Mouse (Mus musculus) brain, embryonic 14.5 days (tissue): ENCODE results near the gene Tbc1d5. TPM values are rescaled to one million over a fixed set of nuclear protein-coding genes. Genes with fewer than 3 reads are reported as not detected.

Experiments used
- DNase-seq: peaks from one replicate; pipeline ENCODE4 v3.0.0-alpha.2; 2011; ENCODE audit warnings: low read depth
- CTCF ChIP-seq: fragments of 200-500 bp; IDR thresholded peaks from 2 replicates; pipeline ENCODE4 v1.5.1; 2012; ENCODE audit warnings: inconsistent platforms, mild to moderate bottlenecking, moderate library complexity, borderline replicate concordance; ENCODE audit not compliant: insufficient read depth, insufficient read length; ENCODE audit errors: extremely low read depth
- POLR2A ChIP-seq: fragments of 200-500 bp; IDR thresholded peaks from 2 replicates; pipeline ENCODE4 v1.6.1; 2012; ENCODE audit warnings: mild to moderate bottlenecking, inconsistent platforms, borderline replicate concordance; ENCODE audit not compliant: poor library complexity, insufficient read depth, insufficient read length, severe bottlenecking; ENCODE audit errors: extremely low read depth
- polyA plus RNA-seq: library from polyadenylated mRNA; depleted of rRNA; stranded (reverse); fragments of >200 nt; gene quantifications from 2 replicates; pipeline ENCODE4 v1.2.3, GENCODE M21; 2012

Gene Tbc1d5
- polyA plus RNA-seq, 1 experiment = 11.0 TPM

DNA sequence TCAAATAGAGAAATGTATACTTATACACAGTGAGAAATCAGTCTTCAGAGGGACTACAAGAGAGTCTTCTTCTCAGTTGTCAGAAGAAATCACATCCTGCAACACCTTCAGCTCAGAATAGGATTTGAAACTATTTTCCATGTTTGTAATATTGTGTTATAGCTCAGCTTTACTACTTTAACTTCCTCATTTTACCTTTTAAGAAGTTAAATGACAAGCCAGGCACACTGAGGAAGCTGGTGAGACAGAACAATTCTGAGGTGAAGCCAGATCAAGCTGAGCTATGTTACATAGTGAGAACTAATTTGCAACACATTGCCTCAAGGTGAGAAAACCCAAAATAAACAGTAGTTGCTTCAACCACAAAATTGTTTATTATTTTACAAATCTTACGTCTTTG, 135.3 kb downstream of the Tbc1d5 start:
- TF ChIP-seq POLR2A (no peak), CTCF (no peak)
- no peak for DNase-seq

DNA sequence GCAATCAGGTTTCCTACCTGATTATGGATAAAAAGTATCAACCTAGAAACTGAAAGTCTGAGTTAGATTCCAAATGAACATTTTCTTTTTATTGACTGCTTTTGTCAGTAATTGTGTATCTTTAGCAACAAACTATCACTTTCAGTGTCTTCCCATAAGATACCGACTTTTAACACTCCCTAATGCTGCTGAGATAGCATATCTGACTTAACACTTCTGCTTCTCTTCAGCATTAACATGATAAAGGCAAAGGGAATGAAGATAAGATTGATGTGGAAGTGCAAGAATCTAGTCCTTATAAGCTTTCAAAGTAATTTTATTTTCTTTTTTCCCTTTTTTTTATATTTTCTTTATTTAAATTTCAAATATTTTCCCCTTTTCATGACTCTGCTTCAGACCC, 138.3 kb downstream of the Tbc1d5 start:
- TF ChIP-seq CTCF (no peak), POLR2A (no peak)
- DNase-seq = no peak

DNA sequence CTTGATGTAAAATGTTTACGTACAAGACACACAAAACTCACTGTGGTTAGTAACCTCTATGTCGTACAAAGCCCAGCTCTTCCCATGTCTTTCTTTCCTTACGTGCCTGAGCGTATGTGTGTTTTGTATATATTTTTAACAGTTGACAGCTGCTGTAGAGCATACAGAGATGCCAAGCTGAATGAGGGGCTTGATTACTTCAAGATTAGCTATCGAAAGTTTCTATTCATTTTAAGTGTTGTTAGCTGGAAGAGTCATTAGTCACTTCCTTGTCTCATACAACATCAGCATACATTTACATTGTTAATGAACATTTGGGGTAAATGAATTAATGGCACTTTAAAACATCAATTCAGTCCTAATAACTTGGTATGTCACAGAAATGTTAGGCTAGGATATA, 155.9 kb downstream of the Tbc1d5 start:
- TF ChIP-seq POLR2A = no peak
- TF ChIP-seq CTCF = no peak
- DNase-seq = peak; percentile 59

DNA sequence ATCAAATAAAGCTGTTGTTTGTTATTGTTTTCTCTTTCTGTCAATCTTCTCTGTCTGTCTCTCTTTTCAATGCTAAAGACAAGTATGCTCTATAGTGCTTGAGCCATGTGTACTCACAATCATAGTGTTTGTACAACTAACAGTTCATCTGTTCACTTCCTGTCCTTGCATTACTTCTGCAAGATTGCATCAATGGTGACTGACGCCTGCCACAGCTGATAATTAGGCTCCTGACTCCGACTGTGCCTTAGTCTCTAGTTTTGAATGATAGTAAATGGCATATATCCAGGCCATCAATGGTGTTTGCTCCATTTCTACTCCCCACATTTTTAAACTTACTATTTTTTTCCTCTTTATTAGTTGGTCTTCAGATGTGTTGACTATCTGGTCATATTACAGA, 162.8 kb downstream of the Tbc1d5 start:
- DNase-seq = no peak
- no peak for TF ChIP-seq CTCF
- no peak for TF ChIP-seq POLR2A

DNA sequence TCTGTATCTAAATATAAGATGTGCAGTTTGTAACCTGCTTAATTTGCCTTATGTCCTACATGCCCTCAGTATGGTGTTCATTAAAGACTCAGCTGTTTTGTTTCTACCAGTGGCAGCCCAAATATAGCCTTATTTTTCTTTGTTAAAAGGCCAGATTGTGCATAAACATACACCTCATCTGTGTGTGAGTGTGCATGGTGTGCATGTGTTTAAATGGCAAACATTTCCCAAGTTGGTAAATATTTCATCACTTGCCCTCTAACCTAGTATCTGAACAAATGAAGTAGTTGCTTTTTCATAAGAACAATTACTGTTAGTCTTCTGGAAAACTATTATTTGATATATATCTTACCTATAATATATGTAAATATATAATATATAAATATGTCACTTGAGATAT, 165.2 kb downstream of the Tbc1d5 start:
- TF ChIP-seq CTCF (no peak), POLR2A (no peak)
- DNase-seq = no peak

DNA sequence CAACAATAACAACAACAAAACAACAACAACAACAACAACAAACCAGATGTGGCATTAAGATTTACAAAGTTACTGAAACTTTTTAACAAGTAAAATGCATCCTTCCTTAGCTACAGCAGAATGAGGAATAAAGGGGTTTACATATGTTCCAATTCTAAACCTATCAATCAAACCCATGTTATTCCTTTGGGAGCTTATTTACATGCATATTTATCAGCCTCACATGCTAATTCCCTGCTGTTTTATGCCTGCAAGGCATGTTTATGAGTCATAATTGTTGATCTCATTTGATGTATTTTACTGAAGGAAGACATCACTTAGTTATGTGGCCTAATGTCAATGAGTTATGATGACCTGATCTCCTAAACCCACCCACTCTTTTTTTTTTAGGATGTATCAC, 176.0 kb downstream of the Tbc1d5 start:
- DNase-seq = peak; percentile 51
- TF ChIP-seq POLR2A (no peak), CTCF (no peak)

DNA sequence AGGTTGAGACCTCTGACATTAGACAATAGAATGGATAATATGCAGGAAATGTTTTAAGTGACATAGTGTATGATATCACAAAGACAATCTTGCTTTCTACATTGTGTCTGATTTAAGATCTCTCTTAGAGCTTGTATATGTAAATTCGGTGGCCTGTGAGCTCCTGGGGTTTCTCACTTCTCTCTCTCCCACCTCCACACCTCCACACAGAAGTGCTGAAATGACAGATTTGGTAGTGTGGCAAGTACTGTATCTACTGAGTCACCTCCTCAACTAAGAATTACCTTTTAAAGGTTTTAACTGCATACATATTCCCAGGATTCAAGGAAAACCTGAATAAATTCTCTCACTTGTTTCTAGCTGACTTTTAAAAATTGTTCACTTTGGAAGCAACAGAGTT, 180.9 kb downstream of the Tbc1d5 start:
- no peak for DNase-seq
- no peak for TF ChIP-seq POLR2A
- TF ChIP-seq CTCF = no peak

DNA sequence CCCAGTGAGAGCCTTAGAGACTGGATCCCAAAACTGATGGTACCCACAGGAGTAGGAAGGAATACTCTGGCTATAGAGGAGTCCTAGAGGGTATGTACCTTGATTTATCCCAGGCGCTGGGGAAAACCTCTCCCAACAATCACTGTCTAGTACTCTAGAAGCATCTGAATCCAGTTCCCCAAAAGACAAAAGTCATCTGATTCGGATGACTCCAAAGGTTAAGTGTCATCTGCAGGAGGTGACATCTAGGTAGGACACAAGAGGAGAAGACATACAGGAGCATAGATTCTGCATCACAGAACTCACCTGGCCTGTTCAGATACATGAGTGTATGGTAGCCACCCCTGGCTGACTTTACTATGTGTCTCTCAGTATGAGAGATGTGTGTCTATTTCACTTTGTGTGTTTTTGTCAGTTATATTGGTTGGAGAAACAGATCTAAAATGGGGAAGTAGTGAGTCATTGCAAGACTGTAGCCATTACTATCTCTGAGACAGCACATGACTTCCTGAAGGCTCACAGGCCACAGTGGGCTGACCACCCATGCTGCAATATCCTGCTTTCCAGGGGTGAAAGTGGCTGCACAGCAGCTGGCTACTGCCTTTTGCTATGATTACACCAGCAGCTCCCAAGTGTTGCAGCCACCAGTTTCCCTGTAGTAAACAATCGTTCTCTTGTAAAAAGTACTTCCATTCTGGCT, 185.7 kb downstream of the Tbc1d5 start:
- no peak for DNase-seq

DNA sequence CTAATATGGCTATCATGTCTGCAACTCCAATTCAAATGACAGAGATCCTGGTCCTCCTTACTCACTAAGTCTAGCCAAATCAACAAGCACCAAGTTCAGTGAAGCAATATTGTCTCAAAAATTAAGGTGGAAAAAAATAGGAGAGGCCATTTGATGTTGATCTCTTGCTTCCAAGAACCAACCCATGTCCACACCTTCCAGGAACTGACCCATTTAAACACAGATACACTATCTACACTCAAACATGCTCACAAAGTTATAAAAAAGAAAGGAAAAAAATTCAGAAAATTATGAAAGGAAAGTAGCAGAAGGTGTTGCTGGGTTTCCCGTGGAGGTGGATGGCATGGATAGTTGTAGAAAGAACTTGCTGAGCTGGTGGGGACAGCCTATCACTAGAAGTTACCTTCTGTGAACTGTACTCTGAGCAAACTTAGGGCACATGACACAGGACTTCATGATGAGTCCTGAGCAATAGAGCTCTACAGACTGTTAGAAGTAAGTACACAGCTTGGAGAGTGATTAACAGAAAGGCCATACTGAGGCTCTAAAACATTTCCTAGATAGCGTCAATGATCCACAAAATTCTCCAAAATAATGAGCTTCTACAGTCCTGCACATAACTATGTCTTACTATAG, 188.3 kb downstream of the Tbc1d5 start:
- no peak for DNase-seq
- TF ChIP-seq POLR2A (no peak), CTCF (no peak)

More for the DNA sequence above, 185.7 kb downstream of the Tbc1d5 start:
- TF ChIP-seq POLR2A (no peak), CTCF (no peak)

DNA sequence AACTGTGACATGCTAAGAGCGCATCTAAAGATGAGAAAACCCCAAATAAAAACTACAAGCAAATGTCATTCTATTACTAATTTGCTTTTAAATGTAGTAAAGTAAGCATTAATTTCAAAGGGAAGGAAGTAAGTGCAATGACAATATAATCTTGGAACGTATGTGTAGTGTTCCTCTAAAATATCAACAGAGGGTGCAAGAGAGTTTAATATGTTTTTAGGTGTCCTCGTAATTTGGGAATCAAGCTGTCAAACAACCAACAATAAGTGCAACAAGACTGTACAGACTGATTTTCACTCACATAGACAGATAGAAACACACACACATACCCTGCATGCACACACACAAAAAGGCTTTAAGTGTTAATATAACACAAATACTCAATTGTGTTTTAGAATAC, 191.2 kb downstream of the Tbc1d5 start:
- peak; percentile 60 for DNase-seq

DNA sequence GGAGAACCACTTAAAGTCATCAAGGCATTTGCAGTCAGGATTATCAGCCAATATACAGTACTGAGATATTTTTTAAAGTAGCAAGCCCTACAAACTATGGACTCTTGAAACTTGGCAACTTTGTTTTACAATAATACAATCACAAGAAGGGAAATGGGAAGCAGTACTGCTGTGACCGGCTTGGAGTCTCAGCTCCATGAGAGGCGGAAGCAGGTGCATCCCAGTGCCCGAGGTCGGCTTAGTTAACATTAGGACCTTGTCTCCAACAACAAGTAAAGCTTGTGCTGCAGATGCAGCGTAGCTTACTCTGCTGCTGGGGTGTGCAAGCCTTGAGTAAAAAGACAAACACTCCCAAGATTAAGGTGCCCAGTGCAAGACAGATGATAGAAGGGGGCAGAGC, 197.2 kb downstream of the Tbc1d5 start:
- no peak for DNase-seq
- TF ChIP-seq POLR2A (no peak), CTCF (no peak)

More for the DNA sequence above, 191.2 kb downstream of the Tbc1d5 start:
- TF ChIP-seq POLR2A = no peak
- TF ChIP-seq CTCF = no peak

DNA sequence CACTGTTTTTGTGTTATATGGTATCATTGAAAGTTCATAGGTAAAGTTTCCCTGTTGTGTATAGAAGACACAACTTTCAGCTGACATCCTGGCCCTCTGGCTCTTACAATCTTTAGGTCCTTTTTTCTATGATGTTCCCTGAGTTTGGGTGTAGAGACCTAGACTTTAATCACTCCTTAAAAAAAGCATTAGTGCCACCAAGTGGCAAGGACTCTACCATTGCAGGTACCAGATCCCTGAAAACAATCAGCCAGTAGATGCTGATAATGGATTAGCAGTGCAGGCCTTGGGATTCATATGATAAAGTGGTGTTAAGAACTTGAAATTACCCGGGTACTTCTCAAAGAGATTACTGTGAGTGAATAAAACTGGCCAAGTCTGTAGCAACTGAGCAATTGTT, 207.0 kb downstream of the Tbc1d5 start:
- DNase-seq = peak; percentile 44

DNA sequence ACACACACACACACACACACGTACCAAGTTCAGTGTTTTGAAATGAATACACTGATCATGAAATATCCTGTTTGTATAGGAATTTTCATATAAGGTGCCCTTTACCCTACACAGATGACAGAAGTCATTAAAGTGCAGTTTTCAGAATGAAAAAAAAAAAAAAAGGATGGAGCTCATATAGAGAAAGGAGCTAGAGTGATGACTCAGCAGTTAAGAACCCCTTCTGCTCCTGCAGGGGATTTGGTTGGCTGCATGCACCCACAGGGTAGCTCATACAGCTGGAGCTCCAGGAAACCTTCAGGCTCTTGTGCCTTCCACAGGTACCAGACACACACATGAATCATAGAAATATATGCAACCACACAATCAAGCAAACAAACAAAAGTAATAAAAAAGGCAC, 213.0 kb downstream of the Tbc1d5 start:
- no peak for TF ChIP-seq CTCF
- no peak for TF ChIP-seq POLR2A
- no peak for DNase-seq

More for the DNA sequence above, 207.0 kb downstream of the Tbc1d5 start:
- TF ChIP-seq CTCF = peak; percentile 34; the same call in 1 of the 2 replicates
- TF ChIP-seq POLR2A = no peak

DNA sequence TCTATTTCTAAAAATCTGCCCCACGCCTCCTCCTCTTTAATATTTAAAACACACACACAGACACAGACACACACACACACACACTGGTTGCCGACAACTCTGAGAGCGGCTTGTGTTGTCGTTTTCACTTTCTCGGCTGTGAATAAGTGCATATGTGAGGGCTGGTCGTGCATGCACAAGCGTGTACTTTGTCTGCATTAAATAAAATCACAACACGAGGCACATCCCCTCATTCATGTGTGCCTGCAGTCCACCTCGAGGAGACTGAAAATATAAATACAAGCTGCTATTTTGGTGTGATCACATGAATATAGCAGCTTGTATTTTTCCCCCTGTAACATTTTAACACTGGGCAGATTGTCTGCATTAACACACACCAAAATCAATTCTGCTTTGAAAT, 224.8 kb downstream of the Tbc1d5 start:
- TF ChIP-seq POLR2A (no peak), CTCF (no peak)
- DNase-seq = peak; percentile 77

DNA sequence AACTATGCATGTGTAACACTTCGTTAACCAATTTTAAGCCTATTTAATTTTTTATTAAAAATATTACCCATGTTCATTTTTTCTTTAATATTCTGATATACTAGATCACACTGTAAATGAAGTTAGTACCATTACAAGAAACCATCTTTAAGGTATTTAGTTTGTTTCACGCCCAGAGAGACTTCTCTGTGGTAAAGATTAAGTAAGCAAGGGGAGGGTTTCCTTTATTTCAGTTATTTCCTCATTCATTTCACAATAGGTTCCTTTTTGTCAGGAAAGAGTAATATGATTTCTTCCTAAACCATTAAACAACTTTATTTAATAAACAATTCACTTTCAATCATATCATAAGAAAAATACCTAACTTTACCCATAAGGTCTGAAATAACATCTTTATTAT, 256.8 kb downstream of the Tbc1d5 start:
- no peak for TF ChIP-seq CTCF
- TF ChIP-seq POLR2A = no peak
- DNase-seq = no peak

DNA sequence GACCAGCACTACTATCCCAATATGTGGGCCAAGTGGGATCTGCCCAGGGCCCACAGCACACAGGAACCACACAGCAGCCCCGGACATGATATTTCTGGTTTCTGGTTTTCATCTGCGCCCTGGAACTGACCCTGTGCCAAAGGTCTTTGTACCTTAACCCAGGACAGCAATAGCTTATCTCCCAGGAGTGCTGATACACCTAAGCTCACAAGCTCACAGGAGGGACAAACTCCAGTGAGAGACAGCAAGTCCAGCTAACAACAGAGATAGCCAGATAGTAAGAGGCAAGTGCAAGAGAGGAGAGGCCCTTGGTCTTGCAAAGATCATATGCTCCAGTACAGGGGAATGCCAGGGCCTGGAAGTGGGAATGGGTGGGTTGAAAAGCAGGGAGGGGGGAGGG, 263.9 kb downstream of the Tbc1d5 start:
- TF ChIP-seq POLR2A (no peak), CTCF (no peak)
- DNase-seq = no peak
